Mouse (Mus musculus): ENCODE data around the gene Gm10642.
A peak's percentile ranks its signal among the peaks of the same experiment; 100 is the strongest.

DNA sequence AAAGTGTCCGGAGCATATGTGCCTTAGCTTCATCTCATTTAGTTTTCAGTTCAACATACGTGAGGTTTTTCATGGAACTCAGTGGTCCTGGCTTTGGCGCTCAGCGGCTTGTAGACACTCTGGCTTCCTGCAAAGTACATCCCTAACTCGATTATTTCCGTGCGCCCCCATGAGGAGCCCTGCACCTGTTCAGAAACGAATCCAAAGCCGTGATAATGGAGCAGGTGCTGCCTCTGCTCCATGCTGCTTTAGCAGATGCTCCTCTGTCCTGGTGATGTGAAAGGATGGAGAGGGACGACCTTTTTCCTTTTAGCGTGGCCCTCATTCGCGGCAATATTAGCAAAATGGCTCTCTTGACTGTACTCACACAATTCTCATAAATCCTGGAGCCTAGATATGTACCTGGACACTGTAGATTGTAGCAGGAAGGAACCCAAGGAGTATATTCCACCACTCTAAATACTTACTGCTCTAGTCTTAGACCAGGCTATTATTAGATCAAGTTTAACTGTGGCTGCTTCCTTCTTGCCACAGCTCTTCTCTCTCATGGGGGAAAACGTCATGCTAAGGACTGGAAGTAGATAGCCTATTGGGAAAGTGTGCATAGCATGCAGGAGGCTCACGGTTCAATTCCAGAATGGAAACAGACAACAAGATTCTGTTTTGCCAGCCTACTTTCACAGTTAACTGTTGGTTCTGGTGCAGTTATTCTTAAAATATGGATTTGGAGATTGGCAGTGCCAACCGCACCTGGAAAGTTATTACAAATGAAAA, 9.5 kb downstream of the Gm10642 start:
- no peak for TF ChIP-seq EP300 (IDR thresholded peaks at IDR 0.05; ENCODE audit: insufficient read depth, low read depth, low read length)
- TF ChIP-seq CTCF (IDR thresholded peaks at IDR 0.05; ENCODE audit: low read depth, low read length): peak; percentile 14
- no peak for TF ChIP-seq POLR2A (IDR thresholded peaks at IDR 0.05; ENCODE audit: insufficient read depth, low read length)

Measured in ES-Bruce4 (cell line).